Mouse (Mus musculus) layer of hippocampus, adult 11-12 months (tissue): ENCODE measurements around the gene Tnfrsf21.

Experiments used
- DNase-seq: peaks from one replicate; pipeline ENCODE4 v3.0.0; 2022; ENCODE audit warnings: low spot score

The Tnfrsf21 gene

DNA sequence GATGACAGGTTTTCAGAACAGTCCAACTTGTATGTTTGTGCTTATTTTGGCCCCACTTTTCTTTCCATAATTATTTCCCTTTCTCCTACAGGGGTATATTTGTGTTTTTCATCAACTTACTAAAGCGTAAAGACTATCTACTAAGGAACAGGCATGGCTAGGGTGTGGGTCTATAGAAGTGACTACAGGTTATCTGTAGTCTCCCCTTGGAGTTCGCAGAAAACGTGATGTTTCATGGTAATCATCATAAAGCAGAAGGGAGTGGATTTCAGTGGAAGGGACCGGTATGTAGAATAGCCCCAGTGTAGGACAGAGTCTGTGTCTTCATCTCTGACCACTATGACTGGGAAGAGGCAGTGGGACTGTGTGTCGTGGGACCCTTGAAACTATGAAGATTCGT is 8.7 kb downstream of the Tnfrsf21 start:
- DNase-seq, result no peak

DNA sequence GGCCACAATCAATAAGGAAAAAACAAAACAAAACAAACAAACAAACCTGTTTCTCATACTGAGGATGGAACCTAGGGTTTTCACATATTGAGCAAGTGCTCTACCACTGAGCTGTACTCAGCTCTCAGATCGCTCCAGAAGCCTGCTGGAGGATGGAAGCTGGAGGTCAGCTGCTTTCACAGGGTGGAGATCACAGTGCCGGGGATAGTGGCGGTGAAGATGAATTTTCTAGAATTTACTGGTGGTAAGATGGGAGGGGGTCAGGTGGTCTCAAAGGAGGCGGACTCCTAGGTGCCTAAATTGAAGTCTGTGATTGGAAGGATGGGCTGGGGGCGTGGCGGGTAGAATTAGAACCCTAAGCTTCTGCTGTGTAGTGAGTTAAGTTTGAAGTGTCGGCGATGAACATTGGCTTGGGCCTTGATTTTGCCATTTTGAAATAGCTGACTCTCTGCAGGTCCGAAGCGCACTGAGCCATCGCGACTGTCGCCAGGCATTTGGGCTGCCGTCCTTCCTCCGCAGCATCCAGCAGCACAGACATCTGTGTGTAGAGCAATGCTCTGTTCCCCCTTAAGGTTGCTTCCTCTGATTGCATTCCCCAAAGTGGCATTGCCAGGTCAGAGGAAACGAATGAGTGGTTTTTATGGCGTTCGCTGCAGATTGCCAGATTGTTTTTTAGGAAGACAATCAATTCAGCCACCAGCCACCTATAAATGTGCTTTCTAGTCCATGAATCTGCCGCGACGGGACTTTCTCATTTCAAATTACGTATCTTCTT is 9.7 kb downstream of the Tnfrsf21 start:
- DNase-seq, result no peak

- no peak for DNase-seq
Observed at GRCm38 (mm10) chr17:43026708-43027107, 10.4 kb downstream of the Tnfrsf21 start.

GRCm38 (mm10) chr17:43029546-43029945 is 13.2 kb downstream of the Tnfrsf21 start:
- no peak for DNase-seq

DNA sequence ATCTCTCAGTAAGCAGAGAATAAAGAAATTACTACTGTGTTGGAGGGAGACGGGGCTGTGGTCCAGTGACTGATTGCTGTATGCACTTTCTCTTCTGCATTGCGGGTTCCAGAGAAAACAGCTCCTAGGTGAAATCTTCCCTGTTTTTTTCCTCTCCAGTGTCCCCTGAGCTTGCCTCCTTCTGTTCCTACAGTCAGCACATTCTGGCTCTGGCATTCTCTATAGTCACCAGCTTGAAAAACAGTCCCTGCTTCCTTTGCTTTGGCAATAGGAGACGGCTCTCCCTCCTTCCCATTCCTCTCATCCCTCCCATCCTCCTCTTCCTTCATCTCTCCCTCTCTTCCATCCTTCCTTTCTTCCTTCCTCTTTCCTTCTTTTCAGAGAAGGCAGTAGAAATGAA is 13.9 kb downstream of the Tnfrsf21 start:
- DNase-seq, result peak; percentile 38

DNA sequence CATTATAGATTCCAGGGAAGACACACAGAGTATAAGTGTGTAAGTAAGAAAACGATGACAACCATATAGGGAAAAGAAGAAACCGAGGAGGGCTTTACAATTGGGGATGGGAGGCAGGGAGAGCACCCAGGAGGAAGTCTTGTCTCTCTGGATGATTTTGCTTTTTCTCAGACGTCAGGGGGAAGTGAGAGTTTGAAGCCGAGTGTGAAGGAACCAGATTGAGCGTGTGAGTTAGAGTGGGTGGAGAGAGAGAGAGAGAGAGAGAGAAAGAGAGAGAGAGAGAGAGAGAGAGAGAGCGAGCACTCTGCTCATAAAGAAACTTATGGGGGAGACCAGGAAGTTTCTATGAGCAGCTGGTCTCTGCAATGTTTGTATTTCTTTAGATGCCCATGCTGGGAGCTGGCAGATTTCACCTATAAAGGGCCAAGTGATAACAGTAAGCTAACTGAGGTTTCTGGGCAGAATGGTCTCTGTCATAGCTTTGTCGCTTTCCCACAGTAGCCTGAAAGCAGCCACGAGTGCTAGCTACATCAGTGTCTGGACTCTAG is 16.2 kb downstream of the Tnfrsf21 start:
- DNase-seq, result peak; percentile 43

- no peak for DNase-seq
Observed at GRCm38 (mm10) chr17:43035386-43035785, 19.0 kb downstream of the Tnfrsf21 start.

DNA sequence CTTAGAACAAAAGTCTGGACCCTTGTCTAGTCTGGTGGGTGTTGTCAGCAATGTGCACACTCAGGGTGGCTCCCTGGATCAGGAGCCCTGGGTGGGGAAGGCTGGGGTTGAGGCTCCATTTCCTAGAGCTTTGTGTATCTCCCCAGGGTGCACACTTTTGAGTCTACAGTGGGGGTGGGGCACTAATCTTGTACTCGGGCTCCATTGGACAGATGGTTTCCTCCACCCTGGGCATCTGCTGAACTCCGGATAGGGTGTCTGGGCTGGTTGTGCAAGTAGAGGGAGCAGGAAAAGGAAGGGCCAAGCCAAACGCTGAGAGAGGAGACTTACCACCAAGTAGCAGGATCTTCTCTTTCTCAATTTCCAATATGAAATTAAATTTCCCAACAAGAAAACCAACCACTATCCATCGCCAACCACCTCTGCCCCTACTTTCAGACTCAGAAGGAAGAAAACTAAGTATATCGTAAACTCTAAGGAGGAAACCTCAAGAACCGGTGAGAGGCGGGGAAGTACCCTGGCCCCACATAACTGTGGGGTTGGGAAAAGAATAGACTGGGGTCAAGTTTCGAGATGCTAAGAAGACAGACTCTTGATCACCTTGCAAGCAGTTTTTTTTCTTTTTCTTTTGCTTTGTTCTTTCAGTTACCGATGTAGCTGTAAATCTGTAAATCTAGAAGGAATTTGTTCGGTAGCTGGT is 19.9 kb downstream of the Tnfrsf21 start:
- DNase-seq, result peak; percentile 59

DNA sequence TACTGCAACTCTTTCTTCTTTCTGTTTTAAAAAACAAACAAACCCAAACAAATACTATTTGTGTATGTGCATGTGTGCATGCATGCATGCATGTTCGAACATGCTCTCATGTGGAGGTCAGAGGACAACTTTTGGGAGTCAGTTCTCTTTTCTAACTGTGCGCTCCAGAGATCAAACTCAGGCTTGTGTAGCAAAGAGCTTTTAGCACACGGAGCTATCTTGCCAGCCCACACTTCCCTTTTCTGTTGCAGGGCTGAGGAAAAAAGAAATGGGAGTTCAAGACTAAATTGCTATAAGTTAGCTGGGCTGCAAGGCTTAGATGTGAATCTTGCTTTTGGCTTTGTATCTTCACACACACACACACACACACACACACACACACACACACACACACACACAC is 24.2 kb downstream of the Tnfrsf21 start:
- no peak for DNase-seq

DNA sequence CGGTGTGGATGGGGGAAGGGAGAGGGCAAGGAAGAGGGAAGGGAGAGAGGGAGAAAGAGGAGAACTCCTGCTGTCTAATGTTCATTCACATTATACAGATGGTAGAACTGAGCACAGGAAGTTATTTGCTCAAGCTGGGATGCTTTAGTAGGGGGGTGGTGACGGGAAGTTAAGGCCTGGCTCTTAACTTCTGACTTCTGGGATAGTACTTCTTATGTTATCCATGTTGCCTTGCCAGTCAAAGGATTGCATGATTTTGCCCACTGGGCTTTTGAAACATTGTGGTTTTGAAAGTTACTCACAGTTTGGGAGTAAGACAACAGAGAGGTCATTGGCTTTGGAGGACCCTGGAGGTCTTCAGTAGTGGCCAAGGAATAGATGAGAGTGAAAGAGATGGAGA is 34.3 kb downstream of the Tnfrsf21 start:
- no peak for DNase-seq

GRCm38 (mm10) chr17:43052791-43053190 is 36.4 kb downstream of the Tnfrsf21 start:
- DNase-seq, result no peak

- DNase-seq, result no peak
Observed at GRCm38 (mm10) chr17:43053943-43054342, 37.6 kb downstream of the Tnfrsf21 start.

GRCm38 (mm10) chr17:43058277-43059025 is 42.1 kb downstream of the Tnfrsf21 start:
- DNase-seq, result no peak

- no peak for DNase-seq
Observed at GRCm38 (mm10) chr17:43064705-43065104, 48.4 kb downstream of the Tnfrsf21 start.

DNA sequence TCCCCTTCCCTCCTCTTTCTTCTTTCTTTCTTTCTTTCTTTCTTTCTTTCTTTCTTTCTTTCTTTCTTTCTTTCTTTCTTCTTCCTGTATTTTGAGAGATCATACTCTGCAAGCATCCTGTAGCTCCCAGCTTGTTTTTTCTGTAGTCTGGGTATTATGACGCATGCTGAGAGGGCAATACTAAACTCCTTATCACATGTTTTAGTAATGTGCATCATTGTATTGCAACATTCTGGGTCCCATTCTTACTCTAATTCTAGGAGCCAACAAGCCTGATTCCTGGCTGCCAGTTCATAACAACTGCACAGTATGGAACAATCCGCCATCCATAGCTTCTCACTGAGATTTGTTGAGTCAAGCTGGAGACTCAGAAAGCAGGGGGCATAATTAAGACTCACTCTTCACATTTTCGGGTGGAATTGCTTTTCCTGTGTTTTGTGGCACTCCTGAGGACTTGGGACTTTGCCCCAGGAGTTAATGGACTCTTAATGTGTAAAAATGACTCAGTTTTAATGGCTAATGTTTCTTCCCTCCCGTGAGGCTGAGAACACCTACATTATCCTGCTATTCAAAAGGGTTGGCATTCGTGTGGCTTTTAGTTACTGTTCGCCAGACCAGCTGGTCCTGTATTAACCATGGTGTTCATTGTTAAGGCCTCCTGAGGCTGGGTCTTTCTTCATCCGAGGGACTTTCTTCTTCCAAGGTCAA is 52.6 kb downstream of the Tnfrsf21 start:
- no peak for DNase-seq

DNA sequence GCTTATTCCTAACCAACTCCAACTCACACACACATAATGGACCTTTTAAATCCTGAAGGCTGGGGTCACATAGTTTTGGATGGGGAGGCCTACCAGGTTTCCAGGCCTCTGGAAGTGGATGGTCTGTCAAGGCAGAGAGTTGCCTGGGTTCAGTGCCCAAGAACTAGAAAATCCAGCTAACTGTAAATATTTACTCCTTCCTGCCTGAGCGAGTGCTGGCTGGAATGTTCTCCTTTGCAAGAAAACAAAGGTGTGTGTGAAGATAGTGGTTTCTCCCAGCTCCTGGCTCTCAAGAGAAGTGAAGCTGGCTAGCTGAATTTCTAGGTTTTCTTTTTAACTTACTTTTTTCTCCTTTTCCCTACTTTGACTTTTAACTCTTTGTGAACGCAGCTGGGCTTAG is 54.6 kb downstream of the Tnfrsf21 start:
- DNase-seq, result no peak

DNA sequence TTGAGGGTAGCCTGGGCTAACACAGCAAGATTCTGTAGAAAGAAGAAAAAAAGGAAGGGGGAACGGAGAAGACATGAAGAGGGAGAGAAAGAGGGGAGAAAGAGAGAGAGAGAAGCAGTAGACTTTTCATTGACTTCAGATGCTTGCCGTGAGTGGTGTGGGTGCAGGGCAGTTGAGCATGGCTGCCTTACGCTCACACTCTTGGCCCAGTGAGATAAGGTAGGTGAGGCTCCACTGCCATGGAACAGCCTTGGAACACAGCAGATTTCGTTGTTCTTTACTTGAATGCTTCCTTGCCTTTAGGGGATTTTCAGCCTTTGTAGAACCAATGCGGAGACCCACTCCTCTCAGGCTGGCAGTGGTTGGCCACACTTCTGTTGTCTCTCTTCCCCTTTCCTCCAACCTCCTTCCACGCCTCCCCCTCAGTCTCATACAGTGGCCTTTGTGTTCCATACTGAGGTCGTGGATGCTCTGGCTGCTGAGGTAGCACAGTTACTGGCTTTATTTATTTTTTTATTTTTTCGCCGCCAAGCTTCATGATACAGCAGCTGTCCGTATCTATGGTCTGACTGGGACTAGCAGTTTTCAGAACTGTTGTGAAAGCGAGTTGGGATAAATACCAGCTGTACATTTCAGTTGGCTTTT is 55.9 kb downstream of the Tnfrsf21 start:
- DNase-seq, result peak; percentile 22

- DNase-seq, result no peak
Observed at GRCm38 (mm10) chr17:43072787-43073148, 56.4 kb downstream of the Tnfrsf21 start.

- DNase-seq, result no peak
Observed at GRCm38 (mm10) chr17:43074391-43074790, 58.0 kb downstream of the Tnfrsf21 start.

- no peak for DNase-seq
Observed at GRCm38 (mm10) chr17:43075100-43075499, 58.7 kb downstream of the Tnfrsf21 start.

DNA sequence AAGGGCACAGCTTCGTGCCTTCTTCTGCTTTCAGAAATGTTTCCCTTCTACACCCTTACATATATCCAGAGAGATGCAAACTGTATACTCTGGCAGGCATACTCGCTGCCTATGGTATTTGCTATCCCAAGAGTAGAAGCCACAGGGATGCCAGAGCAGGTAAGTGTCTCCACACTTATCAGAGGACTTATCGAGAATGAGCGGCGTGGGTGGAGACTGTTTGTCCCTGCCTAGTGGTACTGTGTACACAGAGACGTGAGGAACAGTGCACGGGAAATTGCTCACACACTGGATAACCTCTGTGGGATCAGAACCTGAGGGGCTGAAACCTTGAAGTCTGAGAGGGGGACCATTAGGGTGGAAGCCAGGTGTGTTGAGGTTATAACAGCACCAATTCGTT is 59.6 kb downstream of the Tnfrsf21 start:
- no peak for DNase-seq
